Comparison of ENCODE assay signal across 8 mouse cellular contexts in the genomic region with DNA sequence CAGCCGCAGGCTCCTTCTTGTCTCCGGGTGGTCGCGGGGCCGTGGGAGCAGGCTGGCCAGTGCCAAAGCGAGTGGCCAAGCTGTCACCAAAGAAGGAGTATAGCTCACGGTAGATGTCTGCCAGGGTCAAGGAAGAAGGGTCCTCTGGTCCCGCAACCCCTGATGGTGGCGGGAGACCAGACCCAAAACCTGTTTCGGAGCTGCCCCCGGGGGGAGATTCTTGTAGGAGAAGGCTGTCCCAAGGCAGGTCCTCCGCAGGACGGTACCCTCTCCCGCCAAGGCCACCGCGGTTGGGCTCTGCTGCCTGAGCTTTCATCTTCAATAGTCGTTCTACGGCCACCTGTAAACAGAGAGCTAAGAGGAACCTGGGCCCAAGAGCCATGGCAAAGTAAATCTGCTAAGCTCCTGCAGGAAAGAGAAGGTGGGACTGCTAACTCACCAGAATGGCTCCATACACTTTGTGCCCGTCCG. TPM values are rescaled to one million over a fixed set of nuclear protein-coding genes. Genes with fewer than 3 reads are reported as not detected.
DNase-seq lines count a peak whose midpoint lies in the region; ATAC-seq and TF ChIP-seq lines count a peak whose summit lies in the region.

No protein-coding gene starts in this region.

- WGBS in thymus, adult 2 months: 2% methylated on average over 20 of the region's 20 CpGs
- 6% methylated on average over 20 of the region's 20 CpGs for WGBS in hindbrain, embryonic 10.5 days
- 3% methylated on average over 20 of the region's 20 CpGs for WGBS in liver, embryonic 16.5 days (ENCODE audit: insufficient replicate concordance)

- H3K36me3 ChIP-seq in thymus, adult 2 months (ENCODE audit: control insufficient read depth, insufficient read depth, low read length): peaks cover 9% of the 10 kb centered on the region; the same call in 1 of the 2 replicates
- peaks cover 59% of the 10 kb centered on the region for H3K36me3 ChIP-seq in hindbrain, embryonic 10.5 days
- H3K36me3 ChIP-seq in liver, embryonic 16.5 days (ENCODE audit: control insufficient read depth, insufficient read depth): peaks cover 7% of the 10 kb centered on the region

- H3K27ac ChIP-seq in thymus, adult 2 months (ENCODE audit: control insufficient read depth, insufficient read depth, low read length): peak overlapping the region; percentile 65
- H3K27ac ChIP-seq in hindbrain, embryonic 10.5 days: peak overlapping the region; percentile 98
- peak overlapping the region; percentile 100 for H3K27ac ChIP-seq in liver, embryonic 16.5 days (ENCODE audit: low read length)

- H3K9ac ChIP-seq in liver, embryonic 16.5 days (ENCODE audit: low read depth, low read length): peak overlapping the region; percentile 98

- TF ChIP-seq POLR2A in thymus, adult 2 months (IDR thresholded peaks at IDR 0.05; ENCODE audit: control insufficient read depth, extremely low read depth, insufficient read depth, low read length, poor library complexity): no peak

- peak; percentile 58 for DNase-seq in cerebellum, adult 9-10 months
- no peak for DNase-seq in cerebellum, adult 11 months
- peak; percentile 39 for DNase-seq in thymus, adult 2 months
- DNase-seq in thymus, postnatal 14 days: no peak
- no peak for DNase-seq in hindbrain, embryonic 10.5 days (ENCODE audit: low spot score)
- DNase-seq in layer of hippocampus, adult 18-20 months (ENCODE audit: low spot score in 2 of 2): no peak
- no peak for DNase-seq in cerebellum, adult 11-12 months

- peaks cover 23% of the 10 kb centered on the region for H3K4me1 ChIP-seq in thymus, adult 2 months (replicated peaks; ENCODE audit: control insufficient read depth, insufficient read depth, low read length)
- H3K4me1 ChIP-seq in hindbrain, embryonic 10.5 days (replicated peaks): peaks cover 47% of the 10 kb centered on the region
- H3K4me1 ChIP-seq in liver, embryonic 16.5 days (ENCODE audit: control insufficient read depth, low read depth, low read length): peaks cover 40% of the 10 kb centered on the region

- no peak for ATAC-seq in liver, embryonic 16.5 days (ENCODE audit: low read depth)

- peak overlapping the region; percentile 96 for H3K4me2 ChIP-seq in liver, embryonic 16.5 days (ENCODE audit: low read depth, low read length)

- no peaks in the 10 kb centered on the region for H3K27me3 ChIP-seq in thymus, adult 2 months (ENCODE audit: control insufficient read depth, insufficient read depth, low read length)
- H3K27me3 ChIP-seq in hindbrain, embryonic 10.5 days (ENCODE audit: insufficient read depth, poor library complexity, severe bottlenecking): no peaks in the 10 kb centered on the region
- no peaks in the 10 kb centered on the region for H3K27me3 ChIP-seq in liver, embryonic 16.5 days (ENCODE audit: control insufficient read depth, insufficient read depth, low read depth, low read length)

- H3K9me3 ChIP-seq in hindbrain, embryonic 10.5 days: no peaks in the 10 kb centered on the region
- H3K9me3 ChIP-seq in liver, embryonic 16.5 days (replicated peaks; ENCODE audit: control insufficient read depth, low read length): no peaks in the 10 kb centered on the region

- H3K4me3 ChIP-seq in thymus, adult 2 months (ENCODE audit: control insufficient read depth, insufficient read depth, low read length): peak overlapping the region; percentile 55
- peak overlapping the region; percentile 77 for H3K4me3 ChIP-seq in hindbrain, embryonic 10.5 days
- peak overlapping the region; percentile 81 for H3K4me3 ChIP-seq in liver, embryonic 16.5 days (ENCODE audit: low read depth, low read length)

- TF ChIP-seq CTCF in thymus, adult 2 months (IDR thresholded peaks at IDR 0.05; ENCODE audit: borderline replicate concordance, control insufficient read depth, extremely low read depth, insufficient read depth, low read length, poor library complexity): no peak

RNA-seq across cellular contexts. Expression of a gene that starts 0.7 kb away (rescaled TPM):
- polyA plus RNA-seq in thymus, adult 2 months (2012; rRNA removed): 168 and 197 TPM in 2 replicates
- 51.7 and 54.4 TPM in 2 replicates for polyA plus RNA-seq in hindbrain, embryonic 10.5 days (2016; fragmentation: Nextera tagmentation; extraction: Ambion mirVana)
- 90.9 and 93.7 TPM in 2 replicates for polyA plus RNA-seq in liver, embryonic 16.5 days (2015; fragmentation: Nextera tagmentation; extraction: Ambion mirVana)
- total RNA-seq in layer of hippocampus, adult 18-20 months (2021): 1 to 10 TPM; 8.6 to 9.6 TPM

RNA-seq across cellular contexts. Expression of a gene that starts 4.2 kb away (rescaled TPM):
- polyA plus RNA-seq in thymus, adult 2 months (2012; rRNA removed): 277 and 363 TPM in 2 replicates
- 185 and 220 TPM in 2 replicates for polyA plus RNA-seq in hindbrain, embryonic 10.5 days (2016; fragmentation: Nextera tagmentation; extraction: Ambion mirVana)
- 48.1 and 50.9 TPM in 2 replicates for polyA plus RNA-seq in liver, embryonic 16.5 days (2015; fragmentation: Nextera tagmentation; extraction: Ambion mirVana)
- total RNA-seq in layer of hippocampus, adult 18-20 months (2021): 10 to 100 TPM; 69.1 to 74.4 TPM

RNA-seq across cellular contexts. Expression of a gene that starts 11.2 kb away (rescaled TPM):
- 24.9 and 28.7 TPM in 2 replicates for polyA plus RNA-seq in thymus, adult 2 months (2012; rRNA removed)
- polyA plus RNA-seq in hindbrain, embryonic 10.5 days (2016; fragmentation: Nextera tagmentation; extraction: Ambion mirVana): 43.8 and 44.2 TPM in 2 replicates
- polyA plus RNA-seq in liver, embryonic 16.5 days (2015; fragmentation: Nextera tagmentation; extraction: Ambion mirVana): 10.0 and 11.0 TPM in 2 replicates
- 10 to 100 TPM; 12.8 to 13.8 TPM for total RNA-seq in layer of hippocampus, adult 18-20 months (2021)

RNA-seq across cellular contexts. Expression of a gene that starts 18.1 kb away (rescaled TPM):
- 170 and 191 TPM in 2 replicates for polyA plus RNA-seq in thymus, adult 2 months (2012; rRNA removed)
- polyA plus RNA-seq in hindbrain, embryonic 10.5 days (2016; fragmentation: Nextera tagmentation; extraction: Ambion mirVana): 233 and 249 TPM in 2 replicates
- polyA plus RNA-seq in liver, embryonic 16.5 days (2015; fragmentation: Nextera tagmentation; extraction: Ambion mirVana): 77.8 and 87.7 TPM in 2 replicates
- total RNA-seq in layer of hippocampus, adult 18-20 months (2021): 10 to 100 TPM; 94.5 to 95.3 TPM

RNA-seq across cellular contexts. Expression of a gene that starts 23.4 kb away (rescaled TPM):
- polyA plus RNA-seq in thymus, adult 2 months (2012; rRNA removed): 77.0 and 77.1 TPM in 2 replicates
- polyA plus RNA-seq in hindbrain, embryonic 10.5 days (2016; fragmentation: Nextera tagmentation; extraction: Ambion mirVana): 189 and 194 TPM in 2 replicates
- polyA plus RNA-seq in liver, embryonic 16.5 days (2015; fragmentation: Nextera tagmentation; extraction: Ambion mirVana): 56.4 and 64.8 TPM in 2 replicates
- 100 to 1,000 TPM; 106 to 111 TPM for total RNA-seq in layer of hippocampus, adult 18-20 months (2021)

Comparison
In these comparisons a context has a peak if more than half of its experiments do, and no peak if none do; other contexts are left out.
1. DNase-seq: peak in cerebellum, adult 9-10 months (single experiment) and thymus, adult 2 months (single experiment); none in cerebellum, adult 11 months (single experiment), thymus, postnatal 14 days (single experiment), hindbrain, embryonic 10.5 days (single experiment), layer of hippocampus, adult 18-20 months (0 of 2) and cerebellum, adult 11-12 months (single experiment).
2. Peak in every context shown above with its lines, with median percentiles within 50 percentile points of each other: H3K27ac ChIP-seq and H3K4me3 ChIP-seq.